Mouse (Mus musculus): ENCODE results near the gene Vps16.

DNA sequence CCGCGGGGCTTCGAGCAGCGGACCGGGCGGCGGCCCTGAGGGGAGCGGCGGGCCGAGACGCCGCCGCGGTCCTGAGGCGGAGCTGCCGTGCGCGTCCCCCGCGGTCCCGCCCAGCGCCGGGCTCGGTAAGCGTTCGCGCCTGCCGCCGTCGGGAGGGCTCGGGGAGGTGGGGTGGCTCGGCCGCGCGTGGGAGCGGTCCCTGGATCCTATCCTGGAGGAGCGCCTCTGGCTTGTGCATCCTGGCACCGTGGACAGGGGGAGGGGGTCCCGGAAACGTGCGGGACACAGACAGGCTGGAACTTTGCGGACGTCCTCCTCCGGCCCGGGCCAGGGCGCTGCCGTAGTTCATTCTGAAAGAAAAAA, 26.3 kb downstream of the Vps16 start:
- TF ChIP-seq CTCF (IDR thresholded peaks at IDR 0.05; ENCODE audit: low read depth, low read length) (no peak), GATA1 (IDR thresholded peaks at IDR 0.05; ENCODE audit: borderline replicate concordance, low read length) (no peak), TAL1 (conservative IDR thresholded peaks at IDR 0.05; ENCODE audit: low read depth, low read length) (no peak), POLR2AphosphoS5 (IDR thresholded peaks at IDR 0.05; ENCODE audit: insufficient replicate concordance, low read depth, low read length) (no peak), GATA2 (IDR thresholded peaks at IDR 0.05; ENCODE audit: borderline replicate concordance, low read depth, low read length) (no peak)

Measured in G1E (cell line).